Mouse (Mus musculus): ENCODE measurements around the gene Fars2.
A peak's percentile ranks its signal among the peaks of the same experiment; 100 is the strongest.

The Fars2 gene

DNA sequence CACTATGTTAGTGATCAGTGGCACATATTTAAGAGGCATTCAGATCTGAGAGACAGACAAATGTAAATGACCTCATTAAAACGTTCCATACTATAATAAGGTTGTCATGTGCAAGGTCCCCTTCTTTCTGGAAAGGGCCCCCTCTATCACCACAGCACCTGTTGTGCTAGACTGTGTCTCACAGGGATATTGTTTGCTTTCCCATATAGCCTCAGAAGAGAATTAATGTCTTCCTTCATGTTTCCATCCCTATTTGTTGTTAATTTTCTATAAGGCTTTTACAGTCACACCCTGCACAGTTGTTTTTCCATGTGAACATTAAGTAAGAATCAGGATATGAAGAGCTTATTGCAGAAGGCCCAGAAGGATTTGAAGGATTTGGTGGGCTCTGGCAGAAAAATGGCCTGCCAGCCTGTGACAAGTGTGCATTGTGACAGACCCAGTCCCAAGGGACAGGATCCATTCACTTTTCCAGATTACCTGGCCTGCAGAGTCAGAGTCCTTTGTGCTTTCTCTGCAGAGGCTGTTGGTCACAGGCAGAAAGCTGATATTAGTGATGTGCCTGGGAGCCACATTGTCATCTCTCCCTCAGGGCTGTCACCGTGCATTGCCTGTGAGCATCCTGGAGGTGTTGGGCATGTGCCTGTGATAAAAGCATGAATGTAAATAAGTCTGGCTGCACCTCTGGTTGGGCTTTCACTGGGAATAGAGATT, 352.4 kb downstream of the Fars2 start:
- DNase-seq: no peak

- no peak for DNase-seq
Observed at GRCm38 (mm10) chr13:36477648-36478047, 360.4 kb downstream of the Fars2 start.

- no peak for DNase-seq
Observed at GRCm38 (mm10) chr13:36478243-36478642, 361.0 kb downstream of the Fars2 start.

- DNase-seq: no peak
Observed at GRCm38 (mm10) chr13:36480101-36480500, 362.9 kb downstream of the Fars2 start.

DNA sequence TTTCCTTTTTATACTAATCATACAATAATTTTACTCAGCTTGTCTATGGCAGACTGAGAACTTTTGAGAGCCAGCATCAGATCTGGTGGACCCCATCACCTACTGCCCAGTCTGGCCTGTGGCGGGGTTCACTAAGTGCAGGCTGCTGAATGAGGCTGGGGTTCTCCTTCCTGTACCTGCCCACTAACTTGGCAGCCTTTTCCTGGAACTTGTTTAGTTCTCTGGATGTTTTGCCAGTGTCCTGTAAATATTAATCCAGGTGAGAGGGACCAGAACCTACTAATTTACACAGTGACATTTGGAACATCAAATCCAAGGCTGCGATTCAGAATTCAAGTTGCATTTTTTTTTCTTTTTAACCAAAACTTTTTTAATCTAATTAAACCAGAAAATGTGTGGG, 367.2 kb downstream of the Fars2 start:
- DNase-seq: no peak

DNA sequence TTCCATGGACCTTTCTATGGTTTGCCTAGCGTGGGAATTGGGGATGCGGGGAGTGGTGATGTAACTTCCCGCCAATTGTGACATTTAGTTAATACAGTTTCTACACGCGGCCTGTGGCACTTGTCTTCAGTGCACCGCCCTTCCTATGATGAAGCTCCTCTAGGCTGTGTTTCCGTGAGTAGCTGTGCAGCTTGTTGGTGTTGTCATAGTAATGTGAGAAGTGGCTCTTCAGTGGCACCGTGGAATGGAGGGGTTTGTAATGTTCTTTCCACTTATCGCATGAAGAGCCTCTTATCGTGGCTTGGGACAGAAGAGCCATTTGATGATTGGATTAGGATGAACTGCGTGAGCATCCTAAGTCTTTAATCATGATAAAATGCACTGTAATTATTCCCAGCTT, 369.5 kb downstream of the Fars2 start:
- DNase-seq: no peak

DNA sequence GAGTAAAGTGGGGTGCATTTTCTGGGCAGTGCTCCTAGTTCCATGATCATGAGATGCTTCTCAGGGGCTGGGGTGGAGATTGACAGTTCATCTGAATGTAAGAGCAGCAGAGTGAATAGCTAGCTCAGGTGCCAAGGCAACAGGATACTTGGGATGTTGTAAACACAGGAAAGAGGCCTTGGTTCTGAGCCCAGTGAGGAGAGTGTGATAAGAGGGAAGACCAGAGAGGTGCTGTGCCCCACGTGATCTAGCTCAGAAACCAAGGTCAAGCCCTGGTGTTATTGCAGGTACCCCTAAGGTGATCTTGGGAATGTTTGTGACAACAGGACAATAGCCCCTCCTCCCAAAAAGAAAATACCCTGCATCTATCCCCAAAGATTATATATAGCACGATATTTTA, 372.2 kb downstream of the Fars2 start:
- DNase-seq: no peak

DNA sequence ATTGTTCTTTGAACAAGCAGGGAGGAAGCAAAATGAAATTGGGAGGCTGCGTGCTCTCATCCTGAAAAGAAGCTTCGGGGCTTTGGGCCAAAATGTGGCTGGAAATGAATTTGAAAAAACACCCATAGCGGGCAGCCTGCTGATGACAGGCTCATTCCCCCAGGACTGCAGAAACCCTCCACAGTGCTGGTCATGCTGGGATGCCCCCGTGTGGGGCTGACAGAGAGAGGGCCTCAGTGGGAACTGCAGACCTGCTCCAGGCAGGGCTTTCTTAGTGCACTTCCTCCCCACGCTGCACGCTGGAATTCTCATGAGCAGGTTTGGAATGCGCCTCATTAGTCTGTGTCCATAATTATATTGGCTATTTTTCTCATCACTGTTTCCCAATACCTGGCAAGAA, 373.4 kb downstream of the Fars2 start:
- DNase-seq: no peak

- no peak for DNase-seq
Observed at GRCm38 (mm10) chr13:36492397-36492796, 375.2 kb downstream of the Fars2 start.

GRCm38 (mm10) chr13:36493294-36493693, 376.1 kb downstream of the Fars2 start:
- no peak for DNase-seq

GRCm38 (mm10) chr13:36493762-36494161, 376.6 kb downstream of the Fars2 start:
- DNase-seq: no peak

GRCm38 (mm10) chr13:36495980-36496379, 378.8 kb downstream of the Fars2 start:
- DNase-seq: no peak

GRCm38 (mm10) chr13:36497346-36497745, 380.1 kb downstream of the Fars2 start:
- DNase-seq: peak; percentile 46

DNA sequence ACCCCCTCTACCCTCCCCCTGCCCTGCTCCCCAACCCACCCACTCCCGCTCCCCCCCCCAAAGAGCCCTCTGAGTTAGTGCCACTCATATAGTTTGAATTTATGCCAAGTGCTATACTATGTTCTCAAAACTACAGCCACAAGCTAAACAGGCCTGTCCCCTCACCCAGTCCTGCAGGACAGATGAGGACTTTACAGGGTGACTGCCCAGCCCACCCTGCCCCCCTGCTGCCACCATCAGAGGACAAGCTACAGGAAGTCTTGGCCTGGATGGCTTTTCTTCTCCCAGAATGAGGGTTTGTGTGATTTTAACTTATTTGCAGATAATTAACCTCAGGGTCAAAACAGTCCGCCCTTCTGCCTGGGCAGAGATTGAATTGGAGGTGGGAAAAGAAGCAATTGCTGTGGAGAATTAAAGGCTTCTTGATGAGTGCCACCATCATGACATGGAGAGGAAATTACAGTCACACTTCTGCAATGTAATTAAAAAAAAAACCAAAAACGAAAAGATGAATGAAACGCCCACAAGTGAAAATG, 383.2 kb downstream of the Fars2 start:
- no peak for DNase-seq

DNA sequence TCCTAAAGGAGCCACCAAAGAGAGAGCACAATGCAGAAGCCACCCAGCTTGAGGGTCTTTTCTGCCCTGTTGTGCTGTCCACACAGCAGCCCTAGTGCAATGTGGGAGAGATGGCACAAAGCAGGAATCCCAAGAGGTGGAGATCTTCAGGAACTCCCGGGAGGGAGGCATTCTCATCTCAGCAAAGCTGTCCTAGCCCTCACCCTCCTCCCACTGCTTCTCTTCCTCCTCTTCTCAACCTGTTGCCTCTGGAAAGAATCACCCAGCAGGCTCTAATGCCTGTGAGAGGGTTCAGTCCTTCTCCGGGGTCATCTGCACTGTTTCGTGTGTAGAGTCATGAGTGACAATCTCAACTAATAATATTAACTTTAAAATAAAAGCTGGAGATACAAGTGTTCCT, 386.3 kb downstream of the Fars2 start:
- no peak for DNase-seq

DNA sequence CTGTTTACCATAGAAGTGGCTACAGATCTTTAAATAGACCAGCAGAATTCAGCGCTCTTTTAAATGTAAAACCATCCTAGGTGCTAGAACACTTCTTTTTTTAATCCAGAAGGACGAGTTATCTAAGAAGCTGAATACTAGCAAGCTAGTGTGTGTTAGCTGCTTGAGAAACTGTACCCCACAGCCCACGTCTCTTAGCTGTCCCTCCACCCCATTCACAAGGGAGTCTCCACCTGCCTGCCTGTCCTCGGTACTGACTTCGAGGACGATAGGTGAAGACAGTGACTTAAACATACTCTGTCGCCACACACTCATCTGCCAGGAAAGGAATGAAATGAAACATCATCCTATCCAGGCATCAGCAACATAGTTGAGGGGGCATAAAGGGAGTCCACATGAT, 386.8 kb downstream of the Fars2 start:
- DNase-seq: no peak

DNA sequence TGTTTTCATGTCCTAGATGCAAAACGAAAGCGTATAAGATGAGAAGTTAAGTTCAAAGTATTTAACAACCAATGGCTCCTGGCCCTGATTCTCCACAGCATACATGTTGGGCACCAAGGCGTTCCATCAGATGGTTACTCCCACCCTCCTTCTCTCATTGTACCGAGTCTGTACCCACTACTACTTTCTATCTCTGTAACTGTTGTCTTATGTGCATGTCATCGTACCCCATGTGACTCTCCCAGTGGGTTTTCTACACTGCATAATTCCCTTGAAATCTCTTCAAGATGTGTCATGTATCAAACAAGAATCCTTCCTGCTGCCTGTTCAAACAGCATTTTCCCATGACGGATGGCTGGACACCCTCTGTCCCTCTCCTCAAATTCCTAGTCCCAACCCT, 388.5 kb downstream of the Fars2 start:
- no peak for DNase-seq

DNA sequence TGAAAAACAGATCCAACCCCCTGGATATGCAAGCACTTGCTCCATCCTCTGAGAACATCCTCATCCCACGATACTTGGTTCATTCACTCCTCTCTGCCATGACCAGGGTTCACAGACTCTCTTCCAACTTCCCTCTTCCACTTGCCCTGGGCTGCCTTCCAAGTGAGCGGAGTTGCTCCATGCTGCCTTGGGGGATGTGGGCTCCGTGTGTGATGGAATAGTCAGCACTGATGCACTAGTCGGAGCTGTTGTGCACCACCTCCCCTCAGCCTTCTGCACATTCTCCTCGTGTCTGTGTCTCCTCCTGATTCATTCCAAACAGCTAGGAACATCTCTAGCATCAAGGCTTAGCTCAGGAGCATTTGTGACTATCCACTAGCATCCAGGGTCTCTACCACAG, 389.1 kb downstream of the Fars2 start:
- DNase-seq: no peak

DNA sequence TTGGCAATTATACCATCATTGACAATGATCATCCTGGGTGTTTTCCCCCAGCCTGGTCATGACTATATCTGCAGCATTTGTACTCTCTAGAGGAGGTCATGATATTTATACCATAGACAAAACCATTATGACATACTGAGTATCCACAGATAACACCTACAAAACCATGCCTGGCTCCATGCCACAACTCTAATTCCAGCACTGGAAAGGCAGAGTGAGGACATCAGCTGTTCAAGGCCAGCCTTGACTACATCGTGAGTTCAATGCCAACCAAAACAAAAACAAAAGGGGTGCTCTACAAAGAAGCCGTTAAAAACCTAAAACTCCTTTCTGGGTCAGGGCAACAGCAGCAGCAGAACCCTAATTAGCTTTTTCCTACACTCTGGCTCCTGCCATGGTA, 392.9 kb downstream of the Fars2 start:
- no peak for DNase-seq

GRCm38 (mm10) chr13:36513126-36513525, 395.9 kb downstream of the Fars2 start:
- DNase-seq: no peak

DNA sequence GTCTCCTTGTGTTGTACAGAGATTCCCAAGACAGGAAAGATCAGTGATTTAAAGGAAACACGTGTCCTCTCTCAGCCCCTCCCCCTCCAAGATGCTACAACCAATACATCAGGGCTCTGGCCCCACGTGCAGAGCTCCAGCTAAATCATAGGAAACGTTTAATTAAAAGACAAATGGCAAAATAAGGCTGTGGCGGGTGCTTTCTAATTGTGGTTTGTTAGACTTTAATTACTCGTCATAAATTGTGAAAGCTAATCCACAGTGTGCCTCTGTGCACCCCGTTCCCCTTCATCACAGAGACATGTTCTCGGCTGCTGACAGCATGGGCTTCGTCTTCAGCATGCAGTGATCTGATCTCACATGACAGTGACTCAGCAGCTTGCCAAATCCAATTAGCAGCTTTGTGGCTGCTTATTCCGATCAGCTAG, 400.9 kb downstream of the Fars2 start:
- DNase-seq: no peak

- no peak for DNase-seq
Observed at GRCm38 (mm10) chr13:36527761-36528160, 410.5 kb downstream of the Fars2 start.

DNA sequence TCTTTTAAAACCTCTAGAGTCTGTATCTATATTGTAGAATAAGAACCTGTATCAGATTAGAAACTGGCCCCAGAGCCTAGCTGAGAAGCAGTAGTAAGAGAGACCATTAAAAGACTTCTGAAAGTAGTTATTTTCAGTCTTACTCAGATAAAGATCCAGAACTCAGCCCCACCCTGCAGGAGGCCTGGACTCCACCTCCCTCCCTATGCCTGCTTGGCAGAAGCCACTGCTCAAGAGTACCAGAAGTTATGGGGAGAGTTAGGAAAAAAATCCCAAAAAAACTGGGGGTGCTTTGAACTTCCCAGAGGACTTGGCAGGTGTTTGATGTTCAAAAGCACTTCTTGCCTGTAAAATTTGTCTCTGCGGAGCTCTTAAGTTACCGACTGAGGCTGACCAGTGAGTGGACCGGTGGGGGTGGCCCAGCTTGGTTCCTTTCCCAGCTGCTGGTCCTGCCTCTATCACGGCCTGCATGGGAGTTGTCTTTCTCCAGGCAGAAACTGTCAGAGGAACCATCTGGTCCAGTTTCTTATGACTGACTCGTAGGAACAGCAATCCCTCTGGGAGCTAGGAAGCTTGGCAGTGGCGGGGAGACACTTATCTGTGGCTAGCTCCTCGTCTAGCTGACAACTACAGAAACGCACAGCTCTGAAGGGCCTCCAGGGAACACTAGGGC, 411.1 kb downstream of the Fars2 start:
- no peak for DNase-seq

- no peak for DNase-seq
Observed at GRCm38 (mm10) chr13:36529467-36530039, 412.3 kb downstream of the Fars2 start.

Data from cerebellum, adult 9-10 months (tissue).